Mouse (Mus musculus): Measurements from ENCODE around the gene Rdh11. TPM values are rescaled to one million over a fixed set of nuclear protein-coding genes. Genes with fewer than 3 reads are reported as not detected.

Rdh11 gene
- polyA plus RNA-seq (2012; rRNA removed), result 43.1 and 43.6 TPM in 2 replicates

GRCm38 (mm10) chr12:79192193-79192592, at the start of gene Rdh11:
Gene Rdh11 (minus strand): TSS chr12:79192293.

GRCm38 (mm10) chr12:79208703-79209464, 16.8 kb upstream of the Rdh11 start, which contains the start of gene Rdh12:
Gene Rdh12 (plus strand): TSS chr12:79208914.

GRCm38 (mm10) chr12:79172019-79172941, 19.8 kb downstream of the Rdh11 start, which contains the start of gene Vti1b:
Gene Vti1b (minus strand): TSS chr12:79172667.

DNA sequence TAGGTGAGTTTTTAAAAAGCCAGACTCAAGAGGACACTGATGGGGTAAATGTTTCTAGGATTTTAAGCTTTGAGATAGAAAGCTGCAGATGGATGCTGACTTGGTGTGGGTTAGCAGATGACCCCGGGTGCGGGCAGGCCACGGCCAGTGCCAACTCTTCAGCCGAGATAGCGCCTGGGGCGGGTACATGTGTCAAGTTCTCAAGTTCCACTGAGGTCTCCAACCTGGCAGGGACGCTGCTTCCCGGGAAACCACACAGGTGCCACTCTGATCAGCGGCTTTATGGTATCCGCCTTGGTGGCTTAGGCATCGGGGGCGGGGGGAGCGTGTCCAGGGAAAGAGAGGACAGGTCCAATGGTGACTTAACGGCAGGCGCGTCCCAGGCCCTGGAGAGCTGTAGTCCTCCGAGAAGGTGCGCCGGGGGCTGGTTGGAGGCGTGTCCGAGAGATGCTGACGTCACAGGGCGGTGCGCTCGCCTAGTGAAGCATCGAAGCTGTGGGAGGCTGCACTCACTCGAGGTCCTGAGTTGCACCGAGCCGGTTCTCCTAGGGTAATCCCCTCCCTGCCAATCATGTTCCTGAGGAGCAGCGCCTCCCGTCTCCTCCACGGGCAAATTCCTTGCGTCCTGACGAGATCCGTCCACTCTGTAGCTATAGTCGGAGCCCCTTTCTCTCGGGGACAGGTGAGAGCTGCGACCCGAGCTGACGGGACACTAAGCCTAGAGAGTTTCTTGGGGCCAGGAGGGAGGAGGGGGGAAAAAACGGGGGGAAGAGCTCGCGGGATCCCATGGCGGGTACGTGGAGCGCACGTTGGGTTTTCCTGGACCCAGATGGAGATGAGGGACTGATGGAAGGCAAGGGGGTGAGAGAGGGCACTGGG, 61.6 kb downstream of the Rdh11 start, which contains the start of gene Arg2:
Gene Arg2 (plus strand): TSS at position 479 of the 879 bp plus-strand sequence.

Other genes with a start within 250 kb of the Rdh11 start
- gene Tmem229b, start 184.7 kb downstream of the Rdh11 start, polyA plus RNA-seq (2012; rRNA removed), result 76.5 and 80.4 TPM in 2 replicates
- gene Plekhh1, start 163.1 kb downstream of the Rdh11 start, polyA plus RNA-seq (2012; rRNA removed), result 4.4 and 4.6 TPM in 2 replicates
- gene Pigh, start 102.6 kb downstream of the Rdh11 start, polyA plus RNA-seq (2012; rRNA removed), result 14.0 and 15.4 TPM in 2 replicates
- gene Arg2, start 61.5 kb downstream of the Rdh11 start, polyA plus RNA-seq (2012; rRNA removed), result 13.4 and 15.0 TPM in 2 replicates
- gene Vti1b, start 19.6 kb downstream of the Rdh11 start, polyA plus RNA-seq (2012; rRNA removed), result 111 and 120 TPM in 2 replicates
- 1.6 and 2.1 TPM in 2 replicates for gene Rdh12, start 16.6 kb upstream of the Rdh11 start, polyA plus RNA-seq (2012; rRNA removed)
- gene Zfyve26, start 104.0 kb upstream of the Rdh11 start, polyA plus RNA-seq (2012; rRNA removed), result 21.3 and 22.6 TPM in 2 replicates
- gene Rad51b, start 105.0 kb upstream of the Rdh11 start, polyA plus RNA-seq (2012; rRNA removed), result 0.39 and 0.71 TPM in 2 replicates